In genomic region chr3:151384850-151385249, GRCm38 (mm10) we compare ENCODE assay signal across 27 mouse cellular contexts. TPM values are rescaled to one million over a fixed set of nuclear protein-coding genes. Genes with fewer than 3 reads are reported as not detected.
"Had no signal": no experiment of that assay in that cellular context is flagged by ENCODE, and none has a peak within 500 bp of the region (broad histone marks: within the 10 kb centered on the region; RNA-seq: fewer than 3 reads in every experiment).

No protein-coding gene starts in this region.

- H3K36me3 ChIP-seq: embryonic facial prominence, embryonic 10.5 days; embryonic facial prominence, embryonic 12.5 days; embryonic facial prominence, embryonic 13.5 days; embryonic facial prominence, embryonic 15.5 days; forebrain, embryonic 10.5 days; forebrain, embryonic 12.5 days; forebrain, embryonic 15.5 days had no signal

- H3K4me3 ChIP-seq: embryonic facial prominence, embryonic 10.5 days; embryonic facial prominence, embryonic 12.5 days; embryonic facial prominence, embryonic 13.5 days; embryonic facial prominence, embryonic 15.5 days; erythroblast, embryonic 14.5 days; forebrain, embryonic 10.5 days; forebrain, embryonic 12.5 days; forebrain, embryonic 13.5 days; forebrain, embryonic 15.5 days; heart, adult 2 months had no signal

- H3K4me2 ChIP-seq: embryonic facial prominence, embryonic 12.5 days; embryonic facial prominence, embryonic 13.5 days; embryonic facial prominence, embryonic 15.5 days; forebrain, embryonic 12.5 days; forebrain, embryonic 13.5 days; forebrain, embryonic 15.5 days had no signal

- H3K27ac ChIP-seq: embryonic facial prominence, embryonic 10.5 days; embryonic facial prominence, embryonic 12.5 days; embryonic facial prominence, embryonic 13.5 days; embryonic facial prominence, embryonic 15.5 days; forebrain, embryonic 10.5 days; forebrain, embryonic 12.5 days; forebrain, embryonic 13.5 days; forebrain, embryonic 15.5 days; heart, adult 2 months had no signal

- H3K27me3 ChIP-seq: embryonic facial prominence, embryonic 12.5 days; embryonic facial prominence, embryonic 13.5 days; embryonic facial prominence, embryonic 15.5 days; forebrain, embryonic 12.5 days; forebrain, embryonic 13.5 days; forebrain, embryonic 15.5 days had no signal

- H3K4me1 ChIP-seq: embryonic facial prominence, embryonic 10.5 days; embryonic facial prominence, embryonic 12.5 days; embryonic facial prominence, embryonic 13.5 days; embryonic facial prominence, embryonic 15.5 days; forebrain, embryonic 10.5 days; forebrain, embryonic 12.5 days; forebrain, embryonic 13.5 days; forebrain, embryonic 15.5 days had no signal

- H3K9ac ChIP-seq: embryonic facial prominence, embryonic 12.5 days; embryonic facial prominence, embryonic 13.5 days; embryonic facial prominence, embryonic 15.5 days; forebrain, embryonic 12.5 days; forebrain, embryonic 13.5 days; forebrain, embryonic 15.5 days; forebrain, postnatal 0 days had no signal

- ATAC-seq: forebrain, embryonic 13.5 days; forebrain, embryonic 14.5 days; forebrain, embryonic 15.5 days; forebrain, embryonic 16.5 days; forebrain, postnatal 0 days had no signal

- DNase-seq: cerebellum, adult 2 months; cerebellum, adult 8-10 months; cerebellum, adult 9-10 months; cerebellum, adult 9-11 months; cerebellum, postnatal 10 days; cerebellum, postnatal 14 days; cerebellum, postnatal 25 days; cerebellum, postnatal 36 days; embryo, embryonic 11 days; forebrain, postnatal 0 days; gastrocnemius, postnatal 10 days; gastrocnemius, postnatal 14 days; gastrocnemius, postnatal 25 days; gastrocnemius, postnatal 36 days; heart, adult 18-20 months; heart, adult 2 months had no signal

- H3K9me3 ChIP-seq: embryonic facial prominence, embryonic 10.5 days; embryonic facial prominence, embryonic 12.5 days; embryonic facial prominence, embryonic 13.5 days; embryonic facial prominence, embryonic 15.5 days; forebrain, embryonic 10.5 days; forebrain, embryonic 12.5 days; forebrain, embryonic 13.5 days; forebrain, embryonic 15.5 days had no signal

RNA-seq across cellular contexts. Expression of gene Adgrl4, which starts 52.8 kb away (rescaled TPM):
- polyA plus RNA-seq: erythroblast, embryonic 14.5 days had no signal
